Mouse (Mus musculus): ENCODE data around the gene Myo1h. TPM values are rescaled to one million over a fixed set of nuclear protein-coding genes. Genes with fewer than 3 reads are reported as not detected.

Myo1h gene
- polyA plus RNA-seq (2014; fragmentation: Illumina TruSeq; extraction: RNeasy Lipid Tissue Mini Kit (QIAGEN cat#74804); ENCODE audit: low replicate concordance): 0.11 TPM

DNA sequence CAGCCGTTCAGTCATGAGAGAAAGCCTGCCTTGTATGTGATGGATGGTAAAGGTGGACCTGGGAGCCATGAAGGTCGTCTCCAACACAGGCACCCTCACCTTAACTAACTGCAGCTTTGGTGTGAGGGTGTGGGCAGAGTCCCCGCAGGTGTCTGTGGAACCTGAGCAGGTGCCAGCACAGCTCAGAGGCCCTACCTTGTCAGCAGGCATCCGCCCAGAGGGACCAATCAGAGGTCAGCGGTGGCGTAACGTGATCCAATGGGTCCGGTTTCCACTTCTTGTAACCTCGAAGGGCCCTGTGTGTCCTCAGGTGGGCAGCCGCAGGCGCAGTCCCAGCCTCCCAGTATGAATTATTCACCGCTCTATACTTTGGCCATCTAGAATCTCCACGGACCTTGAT lies at the start of gene Myo1h:
Gene Myo1h (plus strand): TSS at position 293 of the 400 bp plus-strand sequence.

DNA sequence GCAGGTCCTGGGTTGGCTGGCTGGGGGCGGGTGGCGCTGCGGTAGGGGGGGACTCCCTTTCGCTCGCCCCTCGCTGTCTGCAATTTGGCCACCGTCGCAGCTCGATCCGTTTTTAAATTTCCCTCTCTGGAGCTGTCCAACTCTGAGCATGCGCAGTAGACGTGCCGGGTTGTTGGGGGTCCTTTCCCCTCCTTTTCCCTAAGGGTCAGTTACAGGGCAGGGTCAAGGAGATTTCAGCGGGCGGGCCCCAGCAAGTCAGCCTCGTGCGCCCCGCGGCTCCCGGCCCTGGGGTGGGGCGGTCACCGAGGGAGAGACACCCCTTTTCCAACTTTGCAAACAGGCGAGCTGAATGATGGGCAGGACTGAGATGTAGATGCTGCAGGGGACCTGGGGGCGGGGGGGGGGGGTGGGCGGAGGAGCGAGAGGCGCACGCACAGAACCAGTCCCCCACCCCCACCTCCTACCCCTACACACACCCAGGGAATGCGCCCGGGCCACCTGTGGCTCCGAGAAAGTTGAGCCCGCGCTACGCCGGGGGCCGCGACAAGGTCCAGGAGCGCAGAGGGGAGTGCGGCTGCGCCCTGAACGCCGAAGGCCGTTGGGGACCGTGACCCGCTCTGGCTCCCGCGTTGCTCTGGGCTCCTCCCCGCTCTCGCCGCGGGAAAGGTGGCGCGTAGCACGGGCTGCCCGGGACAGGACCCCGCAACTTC lies 15.1 kb upstream of the Myo1h start, which contains the start of gene Foxn4:
Gene Foxn4 (minus strand): TSS at position 115 of the 710 bp plus-strand sequence.

DNA sequence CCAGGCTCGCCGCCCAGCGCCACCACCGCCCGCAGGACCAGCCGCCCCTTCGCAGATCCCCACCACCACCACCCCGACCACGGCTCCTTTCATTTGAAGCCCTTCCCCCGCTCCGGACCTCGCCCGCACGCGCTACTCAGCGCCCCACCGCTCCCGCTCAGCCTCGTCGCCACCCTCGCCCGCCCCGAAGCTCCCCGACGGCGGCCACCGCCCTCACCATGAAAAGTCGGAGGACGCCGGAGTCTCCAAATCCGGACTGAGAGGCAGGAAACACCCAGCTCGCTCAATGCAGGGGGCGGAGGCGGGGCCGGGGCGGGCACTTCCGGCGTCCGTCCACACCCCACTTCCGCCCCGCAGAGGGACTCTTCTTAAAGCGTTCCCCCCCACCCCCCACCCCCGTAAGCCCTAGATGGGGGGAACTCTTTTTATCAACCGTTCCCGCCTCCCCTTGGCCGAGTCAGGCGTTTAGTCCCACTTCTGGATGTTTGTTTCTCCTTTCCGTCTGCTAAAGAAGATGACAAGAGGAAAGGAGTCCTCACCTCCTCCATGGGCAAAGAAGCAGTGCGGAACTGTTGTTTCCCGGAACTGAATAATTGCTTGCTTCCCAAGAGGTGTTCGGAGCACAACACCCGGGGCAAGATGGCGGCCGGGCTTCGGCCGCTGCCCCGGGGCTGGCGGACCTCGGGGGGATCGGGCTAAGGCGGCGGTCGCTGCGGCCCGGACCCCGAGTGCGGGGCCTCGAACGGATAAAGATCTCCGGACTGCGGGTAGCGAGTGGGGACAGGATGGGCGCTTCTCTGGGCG lies 91.4 kb downstream of the Myo1h start, which contains the start of the genes Kctd10 and Ube3b:
Gene Kctd10 (minus strand): TSS at position 300 of the 804 bp plus-strand sequence.
Gene Ube3b (plus strand): TSS at position 399 of the 804 bp plus-strand sequence.

Other genes with a start within 250 kb of the Myo1h start
- gene Usp30, start 223.7 kb upstream of the Myo1h start, polyA plus RNA-seq (2014; fragmentation: Illumina TruSeq; extraction: RNeasy Lipid Tissue Mini Kit (QIAGEN cat#74804); ENCODE audit: low replicate concordance): 1.2 TPM
- not detected for gene Svop, start 197.6 kb upstream of the Myo1h start, polyA plus RNA-seq (2014; fragmentation: Illumina TruSeq; extraction: RNeasy Lipid Tissue Mini Kit (QIAGEN cat#74804); ENCODE audit: low replicate concordance)
- gene Alkbh2, start 160.9 kb upstream of the Myo1h start, polyA plus RNA-seq (2014; fragmentation: Illumina TruSeq; extraction: RNeasy Lipid Tissue Mini Kit (QIAGEN cat#74804); ENCODE audit: low replicate concordance): not detected
- gene Ung, start 158.8 kb upstream of the Myo1h start, polyA plus RNA-seq (2014; fragmentation: Illumina TruSeq; extraction: RNeasy Lipid Tissue Mini Kit (QIAGEN cat#74804); ENCODE audit: low replicate concordance): 0.59 TPM
- 0.26 TPM for gene Acacb, start 142.6 kb upstream of the Myo1h start, polyA plus RNA-seq (2014; fragmentation: Illumina TruSeq; extraction: RNeasy Lipid Tissue Mini Kit (QIAGEN cat#74804); ENCODE audit: low replicate concordance)
- not detected for gene Foxn4, start 15.4 kb upstream of the Myo1h start, polyA plus RNA-seq (2014; fragmentation: Illumina TruSeq; extraction: RNeasy Lipid Tissue Mini Kit (QIAGEN cat#74804); ENCODE audit: low replicate concordance)
- gene Kctd10, start 91.3 kb downstream of the Myo1h start, polyA plus RNA-seq (2014; fragmentation: Illumina TruSeq; extraction: RNeasy Lipid Tissue Mini Kit (QIAGEN cat#74804); ENCODE audit: low replicate concordance): 28.4 TPM
- gene Ube3b, start 91.4 kb downstream of the Myo1h start, polyA plus RNA-seq (2014; fragmentation: Illumina TruSeq; extraction: RNeasy Lipid Tissue Mini Kit (QIAGEN cat#74804); ENCODE audit: low replicate concordance): 2.4 TPM
- 2.2 TPM for gene Mmab, start 154.9 kb downstream of the Myo1h start, polyA plus RNA-seq (2014; fragmentation: Illumina TruSeq; extraction: RNeasy Lipid Tissue Mini Kit (QIAGEN cat#74804); ENCODE audit: low replicate concordance)
- gene Mvk, start 155.1 kb downstream of the Myo1h start, polyA plus RNA-seq (2014; fragmentation: Illumina TruSeq; extraction: RNeasy Lipid Tissue Mini Kit (QIAGEN cat#74804); ENCODE audit: low replicate concordance): not detected